Mouse (Mus musculus) stomach, postnatal 0 days (tissue): ENCODE measurements at regions not wholly inside any gene's neighbourhood (a gene's known extent, or its start where the extent isn't known, plus 50 kb on each side); places are given as distances from the start of the nearest gene placed in this dataset.

Experiments used
- ATAC-seq: fragments of 200-750 bp; cut with Nextera tagmentation; 2 replicates; pipeline ENCODE4 v1.8.0; 2017; ENCODE audit not compliant: low FRiP score, low TSS enrichment
- DNase-seq: peaks from one replicate; pipeline ENCODE4 v3.0.0-alpha.2; 2016; ENCODE audit warnings: low spot score
- H3K27ac ChIP-seq: fragments of 300-500 bp; sonication (generic); replicated peaks from 2 replicates; pipeline ENCODE4 v1.5.1; 2014; ENCODE audit warnings: mild to moderate bottlenecking, control low read depth
- H3K27me3 ChIP-seq: fragments of 300-500 bp; sonication (generic); 2 replicates; pipeline ENCODE4 v1.6.1; 2014; ENCODE audit warnings: low read length; ENCODE audit not compliant: control insufficient read depth, insufficient read depth
- H3K36me3 ChIP-seq: fragments of 300-500 bp; sonication (generic); 2 replicates; pipeline ENCODE4 v1.6.1; 2014; ENCODE audit warnings: low read length, mixed read lengths; ENCODE audit not compliant: control insufficient read depth, insufficient read depth
- H3K4me1 ChIP-seq: fragments of 300-500 bp; sonication (generic); replicated peaks from 2 replicates; pipeline ENCODE4 v1.6.1; 2014; ENCODE audit warnings: antibody characterized with exemption; ENCODE audit not compliant: control insufficient read depth, insufficient read depth
- H3K4me2 ChIP-seq: fragments of 300-500 bp; sonication (generic); replicated peaks from 2 replicates; pipeline ENCODE4 v1.6.1; 2014; ENCODE audit warnings: low read depth, mild to moderate bottlenecking, control low read depth, moderate library complexity
- H3K4me3 ChIP-seq: fragments of 300-500 bp; sonication (generic); 2 replicates; pipeline ENCODE4 v1.5.1; 2014; ENCODE audit warnings: low read depth, low read length, control low read depth
- H3K9ac ChIP-seq: fragments of 300-500 bp; sonication (generic); 2 replicates; pipeline ENCODE4 v1.6.1; 2014; ENCODE audit warnings: mild to moderate bottlenecking, low read length, control low read depth, mixed read lengths
- H3K9me3 ChIP-seq: fragments of 300-500 bp; sonication (generic); 2 replicates; pipeline ENCODE4 v1.6.1; 2016; ENCODE audit warnings: low read length; ENCODE audit not compliant: control insufficient read depth
- CTCF ChIP-seq: IDR thresholded peaks from 2 replicates; pipeline ENCODE4 v1.5.1; 2016; ENCODE audit warnings: antibody characterized with exemption, low read depth, mild to moderate bottlenecking, moderate library complexity
- EP300 ChIP-seq: optimal IDR thresholded peaks from 2 replicates; pipeline ENCODE3; 2016; ENCODE audit warnings: antibody characterized with exemption
- WGBS: fragments of 180-500 bp; shearing (Covaris S2); extraction: QIAGEN DNeasy Blood & Tissue Kit; methylation state at CpG from one replicate; pipeline ENCODE4 v1.1.7; 2014; 5-methylcytosine and 5-hydroxymethylcytosine counted together

GRCm38 (mm10) chr2:174848981-174849681 is 88.7 kb downstream of the Edn3 start:
- Histone ChIP-seq H3K9ac (no peak overlapping the region), H3K4me3 (no peak overlapping the region), H3K27ac (0 out of 2 replicates have a peak overlapping the region, but pooled peaks have one; percentile 18), H3K4me2 (no peak overlapping the region), H3K9me3 (no peaks in the 10 kb centered on the region), H3K4me1 (no peaks in the 10 kb centered on the region), H3K36me3 (no peaks in the 10 kb centered on the region), H3K27me3 (no peaks in the 10 kb centered on the region)
- peak; percentile 36 for ATAC-seq
- peak; percentile 39 for DNase-seq
- WGBS, result 27% methylated on average over 16 of the region's 16 CpGs
- TF ChIP-seq EP300 (no peak), CTCF (0 out of 2 replicates have a peak, but pooled peaks have one; percentile 3)

GRCm38 (mm10) chr2:174850860-174851259 is 90.4 kb downstream of the Edn3 start:
- no peaks in the 10 kb centered on the region for H3K36me3 ChIP-seq
- H3K4me1 ChIP-seq, result no peaks in the 10 kb centered on the region
- no peak overlapping the region for H3K27ac ChIP-seq
- no peak for TF ChIP-seq EP300
- TF ChIP-seq CTCF, result no peak
- no peak for ATAC-seq
- no peaks in the 10 kb centered on the region for H3K27me3 ChIP-seq
- no peak for DNase-seq
- no peak overlapping the region for H3K9ac ChIP-seq
- H3K9me3 ChIP-seq, result no peaks in the 10 kb centered on the region
- H3K4me2 ChIP-seq, result no peak overlapping the region
- H3K4me3 ChIP-seq, result no peak overlapping the region
- WGBS, result 49% methylated on average over 16 of the region's 16 CpGs

- Histone ChIP-seq H3K36me3 (no peaks in the 10 kb centered on the region), H3K9ac (no peak overlapping the region), H3K4me2 (no peak overlapping the region), H3K27ac (peak overlapping the region; percentile 45; the same call in 1 of the 2 replicates), H3K27me3 (no peaks in the 10 kb centered on the region), H3K9me3 (no peaks in the 10 kb centered on the region), H3K4me1 (no peaks in the 10 kb centered on the region), H3K4me3 (no peak overlapping the region)
- TF ChIP-seq CTCF (peak; percentile 98), EP300 (no peak)
- DNase-seq, result peak; percentile 84
- 18% methylated on average over 22 of the region's 22 CpGs for WGBS
- peak; percentile 80 for ATAC-seq
Measured at GRCm38 (mm10) chr2:174851525-174852330, 91.3 kb downstream of the Edn3 start.

GRCm38 (mm10) chr2:174853786-174854185 is 93.4 kb downstream of the Edn3 start:
- no peaks in the 10 kb centered on the region for H3K9me3 ChIP-seq
- ATAC-seq (no peak), DNase-seq (no peak)
- 56% methylated on average over 8 of the region's 8 CpGs for WGBS
- H3K4me3 ChIP-seq, result no peak overlapping the region
- H3K27ac ChIP-seq, result no peak overlapping the region
- no peak overlapping the region for H3K9ac ChIP-seq
- TF ChIP-seq CTCF (no peak), EP300 (no peak)
- H3K4me1 ChIP-seq, result peaks cover 4% of the 10 kb centered on the region; the same call in 1 of the 2 replicates
- H3K4me2 ChIP-seq, result no peak overlapping the region
- no peaks in the 10 kb centered on the region for H3K27me3 ChIP-seq
- H3K36me3 ChIP-seq, result no peaks in the 10 kb centered on the region

- Histone ChIP-seq H3K4me1 (peaks cover 5% of the 10 kb centered on the region; the same call in 1 of the 2 replicates), H3K36me3 (no peaks in the 10 kb centered on the region), H3K27ac (no peak overlapping the region), H3K9me3 (no peaks in the 10 kb centered on the region), H3K9ac (no peak overlapping the region), H3K4me3 (no peak overlapping the region), H3K4me2 (no peak overlapping the region), H3K27me3 (no peaks in the 10 kb centered on the region)
- no peak for TF ChIP-seq CTCF
- TF ChIP-seq EP300, result no peak
- WGBS, result 54% methylated on average over 8 of the region's 8 CpGs
- ATAC-seq, result no peak
- no peak for DNase-seq
Measured at GRCm38 (mm10) chr2:174855548-174855947, 95.1 kb downstream of the Edn3 start.

GRCm38 (mm10) chr2:174856135-174856534 is 95.7 kb downstream of the Edn3 start:
- no peak overlapping the region for H3K9ac ChIP-seq
- H3K9me3 ChIP-seq, result no peaks in the 10 kb centered on the region
- no peak for TF ChIP-seq CTCF
- no peak for TF ChIP-seq EP300
- H3K4me3 ChIP-seq, result no peak overlapping the region
- H3K27me3 ChIP-seq, result no peaks in the 10 kb centered on the region
- H3K36me3 ChIP-seq, result no peaks in the 10 kb centered on the region
- H3K4me1 ChIP-seq, result peaks cover 5% of the 10 kb centered on the region; the same call in 1 of the 2 replicates
- ATAC-seq, result no peak
- H3K4me2 ChIP-seq, result no peak overlapping the region
- WGBS, result 85% methylated on average over 5 of the region's 5 CpGs
- H3K27ac ChIP-seq, result no peak overlapping the region
- DNase-seq, result no peak
